Mouse (Mus musculus): Measurements from ENCODE around the gene Pdpn.

GRCm38 (mm10) chr4:143231790-143232422, 67.5 kb downstream of the Pdpn start:
- TF ChIP-seq CTCF (conservative IDR thresholded peaks at IDR 0.05 in 1 of 2, IDR thresholded peaks at IDR 0.05 in 1 of 2; ENCODE audit: low read depth in 2 of 2, low read length in 2 of 2) = no peak
- no peak for TF ChIP-seq ZC3H11A (IDR thresholded peaks at IDR 0.05; ENCODE audit: low read depth, low read length)
- TF ChIP-seq PAX5 (IDR thresholded peaks at IDR 0.05; ENCODE audit: low read length) = no peak
- no peak for TF ChIP-seq JUN (IDR thresholded peaks at IDR 0.05; ENCODE audit: insufficient read depth, low read depth, low read length)
- TF ChIP-seq EP300 (IDR thresholded peaks at IDR 0.05; ENCODE audit: low read length) = no peak
- no peak for TF ChIP-seq ZMIZ1 (IDR thresholded peaks at IDR 0.05; ENCODE audit: low read depth, low read length)
- TF ChIP-seq ZKSCAN1 (IDR thresholded peaks at IDR 0.05; ENCODE audit: borderline replicate concordance, low read depth, low read length) = no peak
